Mouse (Mus musculus): Measurements from ENCODE around the gene Mgat4b. TPM values are rescaled to one million over a fixed set of nuclear protein-coding genes. Genes with fewer than 3 reads are reported as not detected.

Gene Mgat4b
- polyA plus RNA-seq, 1 experiment from 2014 or later: 7.3 TPM

Small RNA genes within 50 kb of the gene (microRNA-seq; reads per million reads assigned to microRNA genes)
- gene Mir6919: not detected

Other genes with a start within 250 kb of the Mgat4b start
- gene Rnf130, start 185.5 kb upstream of the Mgat4b start, polyA plus RNA-seq (2015; fragmentation: Nextera tagmentation; extraction: Ambion mirVana): 29.0 and 38.3 TPM in 2 replicates
- 45.2 and 47.9 TPM in 2 replicates for gene Tbc1d9b, start 79.5 kb upstream of the Mgat4b start, polyA plus RNA-seq (2015; fragmentation: Nextera tagmentation; extraction: Ambion mirVana)
- 16.1 and 19.5 TPM in 2 replicates for gene Mrnip, start 36.4 kb upstream of the Mgat4b start, polyA plus RNA-seq (2015; fragmentation: Nextera tagmentation; extraction: Ambion mirVana)
- 257 and 295 TPM in 2 replicates for gene Sqstm1, start 63 bp upstream of the Mgat4b start, polyA plus RNA-seq (2015; fragmentation: Nextera tagmentation; extraction: Ambion mirVana)
- gene Ltc4s, start 27.7 kb downstream of the Mgat4b start, polyA plus RNA-seq (2015; fragmentation: Nextera tagmentation; extraction: Ambion mirVana): 2.7 and 3.6 TPM in 2 replicates
- 5.2 and 5.9 TPM in 2 replicates for gene Maml1, start 81.4 kb downstream of the Mgat4b start, polyA plus RNA-seq (2015; fragmentation: Nextera tagmentation; extraction: Ambion mirVana)
- 329 and 349 TPM in 2 replicates for gene Canx, start 114.8 kb downstream of the Mgat4b start, polyA plus RNA-seq (2015; fragmentation: Nextera tagmentation; extraction: Ambion mirVana)
- gene Cby3, start 143.6 kb downstream of the Mgat4b start, polyA plus RNA-seq (2015; fragmentation: Nextera tagmentation; extraction: Ambion mirVana): 0.43 and 0.45 TPM in 2 replicates
- 474 and 483 TPM in 2 replicates for gene Hnrnph1, start 166.1 kb downstream of the Mgat4b start, polyA plus RNA-seq (2015; fragmentation: Nextera tagmentation; extraction: Ambion mirVana)
- 23.6 and 26.6 TPM in 2 replicates for gene Rufy1, start 220.2 kb downstream of the Mgat4b start, polyA plus RNA-seq (2015; fragmentation: Nextera tagmentation; extraction: Ambion mirVana)

All from lung, embryonic 16.5 days (tissue).